Mouse (Mus musculus) kidney, postnatal 0 days (tissue): Measurements from ENCODE around the gene Wnt5b. TPM values are rescaled to one million over a fixed set of nuclear protein-coding genes. Genes with fewer than 3 reads are reported as not detected.

Source experiments
- ATAC-seq: fragments of 200-750 bp; cut with Nextera tagmentation; replicated peaks from 2 replicates; pipeline ENCODE4 v1.8.0; 2017; ENCODE audit warnings: low read depth, moderate number of reproducible peaks, moderate TSS enrichment, moderate library complexity; ENCODE audit not compliant: low FRiP score
- DNase-seq: peaks from one replicate; pipeline ENCODE4 v3.0.0-alpha.2; 2016; ENCODE audit warnings: low spot score
- H3K27ac ChIP-seq: fragments of 300-500 bp; sonication (generic); 2 replicates; pipeline ENCODE4 v1.5.1; 2014; ENCODE audit warnings: mild to moderate bottlenecking
- H3K27me3 ChIP-seq: fragments of 300-500 bp; sonication (generic); 2 replicates; pipeline ENCODE4 v1.6.1; 2014; ENCODE audit warnings: low read length, mixed read lengths; ENCODE audit not compliant: insufficient read depth
- H3K36me3 ChIP-seq: fragments of 300-500 bp; sonication (generic); 2 replicates; pipeline ENCODE4 v1.6.1; 2014; ENCODE audit warnings: low read length, mixed read lengths; ENCODE audit not compliant: insufficient read depth
- H3K4me1 ChIP-seq: fragments of 300-500 bp; sonication (generic); replicated peaks from 2 replicates; pipeline ENCODE4 v1.6.1; 2014; ENCODE audit warnings: antibody characterized with exemption, low read length, mixed read lengths; ENCODE audit not compliant: insufficient read depth
- H3K4me2 ChIP-seq: fragments of 300-500 bp; sonication (generic); 2 replicates; pipeline ENCODE4 v1.6.1; 2014; ENCODE audit warnings: mild to moderate bottlenecking, low read length, moderate library complexity, mixed read lengths
- H3K4me3 ChIP-seq: fragments of 300-500 bp; sonication (generic); replicated peaks from 2 replicates; pipeline ENCODE4 v1.5.1; 2014; ENCODE audit warnings: low read depth, low read length
- H3K9ac ChIP-seq: fragments of 300-500 bp; sonication (generic); 2 replicates; pipeline ENCODE4 v1.6.1; 2014; ENCODE audit warnings: low read depth, low read length
- H3K9me3 ChIP-seq: fragments of 300-500 bp; sonication (generic); replicated peaks from 2 replicates; pipeline ENCODE4 v1.6.1; 2016; ENCODE audit warnings: low read length, inconsistent platforms, mixed read lengths
- CTCF ChIP-seq: IDR thresholded peaks from 2 replicates; pipeline ENCODE4 v1.5.1; 2016; ENCODE audit warnings: antibody characterized with exemption, low read depth, mild to moderate bottlenecking, moderate library complexity
- WGBS: fragments of 180-500 bp; shearing (Covaris S2); extraction: QIAGEN DNeasy Blood & Tissue Kit; methylation state at CpG from one replicate; pipeline ENCODE4 v1.1.7; 2014; 5-methylcytosine and 5-hydroxymethylcytosine counted together
- polyA plus RNA-seq: library from polyadenylated mRNA; unstranded; fragments of >200 nt; fragmentation: Nextera tagmentation; extraction: Ambion mirVana; gene quantifications from 2 replicates; pipeline ENCODE4 v1.2.1, GENCODE M21; 2015

The Wnt5b gene
- polyA plus RNA-seq, 1 experiment from 2014 or later: 12.2 TPM

- ATAC-seq (peak; percentile 7; the same call in 1 of the 2 replicates), DNase-seq (peak; percentile 58)
- Histone ChIP-seq H3K9me3 (no peaks in the 10 kb centered on the region), H3K36me3 (no peaks in the 10 kb centered on the region), H3K4me1 (peaks cover 8% of the 10 kb centered on the region; the same call in 1 of the 2 replicates), H3K27ac (peak overlapping the region; percentile 93), H3K4me2 (peak overlapping the region; percentile 61), H3K9ac (peak overlapping the region; percentile 93), H3K27me3 (no peaks in the 10 kb centered on the region), H3K4me3 (peak overlapping the region; percentile 92)
- WGBS: 21% methylated on average over 10 of the region's 10 CpGs
- no peak for TF ChIP-seq CTCF
Measured at GRCm38 (mm10) chr6:119389089-119389488, 155.1 kb downstream of the Wnt5b start.

- peak overlapping the region; percentile 92 for H3K4me3 ChIP-seq
- peaks cover 8% of the 10 kb centered on the region; the same call in 1 of the 2 replicates for H3K4me1 ChIP-seq
- H3K9ac ChIP-seq: peak overlapping the region; percentile 93
- no peak for TF ChIP-seq CTCF
- peak overlapping the region; percentile 93 for H3K27ac ChIP-seq
- no peaks in the 10 kb centered on the region for H3K27me3 ChIP-seq
- ATAC-seq (peak; percentile 99), DNase-seq (peak; percentile 98)
- peak overlapping the region; percentile 84 for H3K4me2 ChIP-seq
- 0% methylated on average over 43 of the region's 53 CpGs for WGBS
- no peaks in the 10 kb centered on the region for H3K36me3 ChIP-seq
- H3K9me3 ChIP-seq: no peaks in the 10 kb centered on the region
Measured at GRCm38 (mm10) chr6:119388650-119389012, 155.5 kb downstream of the Wnt5b start.

- Histone ChIP-seq H3K27ac (peak overlapping the region; percentile 93), H3K4me3 (peak overlapping the region; percentile 92), H3K27me3 (no peaks in the 10 kb centered on the region), H3K4me2 (peak overlapping the region; percentile 84), H3K9ac (peak overlapping the region; percentile 93), H3K36me3 (no peaks in the 10 kb centered on the region), H3K9me3 (no peaks in the 10 kb centered on the region), H3K4me1 (peaks cover 8% of the 10 kb centered on the region; the same call in 1 of the 2 replicates)
- ATAC-seq (peak; percentile 89), DNase-seq (peak; percentile 47)
- under 1% methylated on average over 50 of the region's 76 CpGs for WGBS
- no peak for TF ChIP-seq CTCF
Measured at GRCm38 (mm10) chr6:119387801-119388649, 156.1 kb downstream of the Wnt5b start.

- ATAC-seq (no peak), DNase-seq (no peak)
- no peaks in the 10 kb centered on the region for H3K27me3 ChIP-seq
- H3K36me3 ChIP-seq: no peaks in the 10 kb centered on the region
- H3K9me3 ChIP-seq: no peaks in the 10 kb centered on the region
- peak overlapping the region; percentile 27; the same call in 1 of the 2 replicates for H3K9ac ChIP-seq
- WGBS: 89% methylated on average over 1 of the region's 1 CpGs
- TF ChIP-seq CTCF: no peak
- H3K4me1 ChIP-seq: peaks cover 8% of the 10 kb centered on the region; the same call in 1 of the 2 replicates
- H3K27ac ChIP-seq: no peak overlapping the region
- H3K4me2 ChIP-seq: peak overlapping the region; percentile 84
- H3K4me3 ChIP-seq: no peak overlapping the region
Measured at GRCm38 (mm10) chr6:119386821-119387220, 157.3 kb downstream of the Wnt5b start.

- H3K4me1 ChIP-seq: peaks cover 8% of the 10 kb centered on the region; the same call in 1 of the 2 replicates
- no peak for TF ChIP-seq CTCF
- no peak overlapping the region for H3K27ac ChIP-seq
- no peaks in the 10 kb centered on the region for H3K27me3 ChIP-seq
- H3K4me3 ChIP-seq: no peak overlapping the region
- H3K9me3 ChIP-seq: no peaks in the 10 kb centered on the region
- no peak overlapping the region for H3K4me2 ChIP-seq
- H3K9ac ChIP-seq: no peak overlapping the region
- WGBS: 67% methylated on average over 4 of the region's 4 CpGs
- no peak for ATAC-seq
- no peaks in the 10 kb centered on the region for H3K36me3 ChIP-seq
- no peak for DNase-seq
Measured at GRCm38 (mm10) chr6:119386421-119386820, 157.7 kb downstream of the Wnt5b start.

GRCm38 (mm10) chr6:119385668-119386067 lies 158.5 kb downstream of the Wnt5b start:
- DNase-seq: no peak

More at GRCm38 (mm10) chr6:119385668-119386067, 158.5 kb downstream of the Wnt5b start:
- ATAC-seq: no peak
- 91% methylated on average over 1 of the region's 1 CpGs for WGBS
- Histone ChIP-seq H3K4me1 (peaks cover 8% of the 10 kb centered on the region; the same call in 1 of the 2 replicates), H3K27me3 (no peaks in the 10 kb centered on the region), H3K4me3 (no peak overlapping the region), H3K9me3 (no peaks in the 10 kb centered on the region), H3K4me2 (no peak overlapping the region), H3K36me3 (no peaks in the 10 kb centered on the region), H3K27ac (no peak overlapping the region), H3K9ac (no peak overlapping the region)
- peak; percentile 17; the same call in 1 of the 2 replicates for TF ChIP-seq CTCF

Other genes starting within 250 kb of the Wnt5b start
- gene Lrtm2, start 213.6 kb downstream of the Wnt5b start, polyA plus RNA-seq: 0.23 and 0.25 TPM in 2 replicates
- gene Adipor2, start 126.6 kb downstream of the Wnt5b start, polyA plus RNA-seq: 43.3 and 47.3 TPM in 2 replicates
- 5.1 and 5.3 TPM in 2 replicates for gene Fbxl14, start 64.7 kb downstream of the Wnt5b start, polyA plus RNA-seq